Mouse (Mus musculus) bone marrow, adult 2 months (tissue): ENCODE measurements at regions not wholly inside any gene's neighbourhood (a gene's known extent, or its start where the extent isn't known, plus 50 kb on each side); places are given as distances from the start of the nearest gene placed in this dataset.
A peak's percentile ranks its signal among the peaks of the same experiment; 100 is the strongest.

Experiments used
- CTCF ChIP-seq: fragments of 200-500 bp; IDR thresholded peaks from 2 replicates; pipeline ENCODE4 v1.5.1; 2011; ENCODE audit warnings: low read length, control low read depth; ENCODE audit not compliant: control insufficient read depth, insufficient read depth
- POLR2A ChIP-seq: fragments of 200-500 bp; IDR thresholded peaks from 2 replicates; pipeline ENCODE4 v1.6.1; 2011; ENCODE audit warnings: low read depth, mild to moderate bottlenecking, control low read depth, low read length, borderline replicate concordance; ENCODE audit not compliant: control insufficient read depth

- TF ChIP-seq POLR2A (no peak), CTCF (0 out of 2 replicates have a peak, but pooled peaks have one; percentile 13)
Measured at GRCm38 (mm10) chr10:21529098-21529749, 63.7 kb upstream of the 1700020N01Rik start.
